Mouse (Mus musculus) hindbrain, postnatal 0 days (tissue): ENCODE measurements around the gene 4930519P11Rik. TPM values are rescaled to one million over a fixed set of nuclear protein-coding genes. Genes with fewer than 3 reads are reported as not detected.

Experiments used
- ATAC-seq: fragments of 200-750 bp; cut with Nextera tagmentation; 2 replicates; pipeline ENCODE4 v1.8.0; 2017; ENCODE audit warnings: mild to moderate bottlenecking, moderate TSS enrichment, moderate library complexity
- DNase-seq: peaks from one replicate; pipeline ENCODE4 v3.0.0-alpha.2; 2015; ENCODE audit warnings: low spot score
- H3K27ac ChIP-seq: fragments of 300-500 bp; sonication (generic); 2 replicates; pipeline ENCODE4 v1.5.1; 2014; ENCODE audit warnings: mild to moderate bottlenecking
- H3K27me3 ChIP-seq: fragments of 300-500 bp; sonication (generic); 2 replicates; pipeline ENCODE4 v1.6.1; 2014; ENCODE audit warnings: low read length, mixed read lengths; ENCODE audit not compliant: insufficient read depth
- H3K36me3 ChIP-seq: fragments of 300-500 bp; sonication (generic); 2 replicates; pipeline ENCODE4 v1.6.1; 2014; ENCODE audit warnings: low read length, mixed read lengths; ENCODE audit not compliant: insufficient read depth
- H3K4me1 ChIP-seq: fragments of 300-500 bp; sonication (generic); 2 replicates; pipeline ENCODE4 v1.6.1; 2014; ENCODE audit warnings: antibody characterized with exemption, low read length, mixed read lengths; ENCODE audit not compliant: insufficient read depth
- H3K4me2 ChIP-seq: fragments of 300-500 bp; sonication (generic); 2 replicates; pipeline ENCODE4 v1.6.1; 2014; ENCODE audit warnings: low read depth, mild to moderate bottlenecking, low read length, moderate library complexity, mixed read lengths
- H3K4me3 ChIP-seq: fragments of 300-500 bp; sonication (generic); 2 replicates; pipeline ENCODE4 v1.5.1; 2014; ENCODE audit warnings: low read length
- H3K9ac ChIP-seq: fragments of 300-500 bp; sonication (generic); replicated peaks from 2 replicates; pipeline ENCODE4 v1.6.1; 2014; ENCODE audit warnings: mild to moderate bottlenecking, low read length, moderate library complexity, mixed read lengths
- H3K9me3 ChIP-seq: fragments of 300-500 bp; sonication (generic); 2 replicates; pipeline ENCODE4 v1.6.1; 2016; ENCODE audit warnings: low read length, mixed read lengths
- CTCF ChIP-seq: IDR thresholded peaks from 2 replicates; pipeline ENCODE4 v1.5.1; 2016; ENCODE audit warnings: antibody characterized with exemption, control low read depth, low read depth
- WGBS: fragments of 180-500 bp; shearing (Covaris S2); extraction: QIAGEN DNeasy Blood & Tissue Kit; methylation state at CpG from one replicate; pipeline ENCODE4 v1.1.7; 2014; 5-methylcytosine and 5-hydroxymethylcytosine counted together
- polyA plus RNA-seq: library from polyadenylated mRNA; unstranded; fragments of >200 nt; fragmentation: Nextera tagmentation; extraction: Ambion mirVana; gene quantifications from 2 replicates; pipeline ENCODE4 v1.2.1, GENCODE M21; 2015
- total RNA-seq: library from RNA; depleted of rRNA; stranded (reverse); fragments of >200 nt; gene quantifications from 2 replicates; pipeline ENCODE4 v1.2.3, GENCODE M21; 2014

Gene 4930519P11Rik
- total and polyA plus RNA-seq, 2 experiments from 2014 or later, result 0.54 TPM; not detected in 1

DNA sequence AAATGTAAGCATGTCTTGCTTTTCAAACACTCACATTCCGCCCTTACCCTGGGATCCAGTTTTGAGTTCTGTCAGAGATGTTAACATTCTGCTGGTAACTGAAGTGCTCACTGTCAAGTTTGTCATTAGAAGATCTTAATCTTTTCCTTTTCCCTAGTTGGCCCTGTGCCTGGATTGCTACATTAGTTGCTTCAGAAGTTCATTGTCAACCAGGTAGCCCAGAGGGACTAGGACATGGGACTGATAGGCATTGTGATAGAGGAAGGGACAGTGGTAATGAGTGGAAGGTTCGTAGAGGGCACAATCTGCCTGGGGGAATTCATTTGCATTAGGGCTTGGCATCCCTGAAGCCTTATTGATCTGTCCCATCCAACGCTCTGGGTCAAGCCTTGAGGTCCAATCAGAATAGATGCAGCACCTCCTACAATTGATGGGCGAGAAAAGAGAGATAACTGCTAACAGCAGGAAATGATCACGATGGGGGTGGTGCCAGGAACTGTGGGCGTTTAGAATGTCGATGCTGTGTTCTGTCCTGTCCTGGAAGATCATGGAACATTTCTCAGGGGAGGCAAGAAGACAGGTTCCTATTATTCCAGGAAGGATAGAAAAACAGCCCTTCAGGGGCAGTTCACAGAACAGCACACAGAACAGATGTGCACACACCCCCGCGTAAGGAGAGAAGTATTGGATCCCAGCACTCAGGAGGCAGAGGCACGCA is 4.0 kb downstream of the 4930519P11Rik start:
- Histone ChIP-seq H3K4me2 (no peak overlapping the region), H3K4me3 (no peak overlapping the region), H3K27me3 (no peaks in the 10 kb centered on the region), H3K4me1 (peaks cover 6% of the 10 kb centered on the region; the same call in 1 of the 2 replicates), H3K9ac (no peak overlapping the region), H3K36me3 (no peaks in the 10 kb centered on the region), H3K27ac (no peak overlapping the region), H3K9me3 (no peaks in the 10 kb centered on the region)
- no peak for TF ChIP-seq CTCF
- 67% methylated on average over 10 of the region's 10 CpGs for whole genome bisulfite sequencing
- DNase-seq (no peak), ATAC-seq (no peak)

GRCm38 (mm10) chr2:154606965-154607364 is 6.3 kb downstream of the 4930519P11Rik start:
- Histone ChIP-seq H3K27me3 (no peaks in the 10 kb centered on the region), H3K27ac (no peak overlapping the region), H3K9ac (no peak overlapping the region), H3K36me3 (no peaks in the 10 kb centered on the region), H3K4me2 (no peak overlapping the region), H3K4me1 (0 out of 2 replicates have a peak, but pooled peaks cover 11% of the 10 kb centered on the region), H3K4me3 (no peak overlapping the region), H3K9me3 (no peaks in the 10 kb centered on the region)
- DNase-seq (no peak), ATAC-seq (no peak)
- WGBS, result 93% methylated on average over 1 of the region's 1 CpGs
- no peak for TF ChIP-seq CTCF

GRCm38 (mm10) chr2:154604156-154604555 is 9.1 kb downstream of the 4930519P11Rik start:
- no peak overlapping the region for H3K9ac ChIP-seq
- no peak for DNase-seq
- H3K27ac ChIP-seq, result no peak overlapping the region
- H3K4me1 ChIP-seq, result 0 out of 2 replicates have a peak, but pooled peaks cover 11% of the 10 kb centered on the region
- H3K9me3 ChIP-seq, result no peaks in the 10 kb centered on the region
- no peaks in the 10 kb centered on the region for H3K27me3 ChIP-seq
- H3K4me3 ChIP-seq, result peak overlapping the region; percentile 55
- WGBS, result 42% methylated on average over 7 of the region's 7 CpGs
- no peaks in the 10 kb centered on the region for H3K36me3 ChIP-seq
- ATAC-seq, result no peak
- peak overlapping the region; percentile 60 for H3K4me2 ChIP-seq
- no peak for TF ChIP-seq CTCF

GRCm38 (mm10) chr2:154603638-154604153 is 9.5 kb downstream of the 4930519P11Rik start, which contains the start of gene Pxmp4:
Pxmp4 (minus strand) TSS chr2:154603708.
- no peaks in the 10 kb centered on the region for H3K27me3 ChIP-seq
- H3K4me2 ChIP-seq, result peak within 1 kb of the TSS; percentile 60
- peak within 1 kb of the TSS; percentile 55 for H3K4me3 ChIP-seq
- peak; percentile 97 for DNase-seq
- H3K9ac ChIP-seq, result peak within 1 kb of the TSS; percentile 61
- H3K9me3 ChIP-seq, result no peaks in the 10 kb centered on the region
- no peak for TF ChIP-seq CTCF
- peak; percentile 100 for ATAC-seq
- 0 out of 2 replicates have a peak, but pooled peaks cover 11% of the 10 kb centered on the region for H3K4me1 ChIP-seq
- no peaks in the 10 kb centered on the region for H3K36me3 ChIP-seq
- WGBS, result 0% methylated on average over 13 of the region's 13 CpGs
- peak within 1 kb of the TSS; percentile 71; the same call in 1 of the 2 replicates for H3K27ac ChIP-seq

DNA sequence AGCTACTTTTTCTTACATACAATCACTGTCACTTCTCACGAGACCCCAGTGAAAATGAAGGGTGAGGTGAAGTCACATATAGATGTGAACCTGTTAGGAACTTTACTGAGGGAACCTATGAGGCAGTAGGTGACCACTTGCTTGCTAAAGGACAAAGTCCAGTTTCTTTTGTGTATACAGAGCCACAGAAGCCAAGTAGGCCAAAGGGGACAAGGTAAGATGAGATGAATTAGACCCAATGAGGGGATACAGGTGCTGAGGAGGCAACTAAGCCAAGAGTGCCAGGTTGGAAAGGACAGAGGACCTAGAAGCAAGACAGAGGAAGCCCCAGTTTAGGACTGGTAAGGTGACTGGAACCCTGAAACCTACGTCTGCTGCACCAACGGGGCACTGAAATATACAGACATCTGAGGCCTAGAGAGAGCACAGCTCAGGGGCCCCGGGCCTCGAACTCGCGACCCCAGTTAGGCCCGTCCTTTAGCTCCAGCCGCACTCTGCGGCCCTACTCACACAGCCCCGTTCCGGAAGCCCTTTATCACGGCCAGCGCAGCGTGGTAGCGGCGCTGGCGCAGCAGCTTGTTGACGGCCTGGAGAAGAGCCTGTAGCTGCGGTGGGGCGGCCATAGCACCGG is 10.1 kb downstream of the 4930519P11Rik start:
- H3K9me3 ChIP-seq, result no peaks in the 10 kb centered on the region
- 23% methylated on average over 22 of the region's 22 CpGs for WGBS
- peak overlapping the region; percentile 60 for H3K4me2 ChIP-seq
- peak overlapping the region; percentile 71; the same call in 1 of the 2 replicates for H3K27ac ChIP-seq
- H3K9ac ChIP-seq, result peak overlapping the region; percentile 61
- 0 out of 2 replicates have a peak, but pooled peaks cover 11% of the 10 kb centered on the region for H3K4me1 ChIP-seq
- TF ChIP-seq CTCF, result no peak
- DNase-seq (no peak), ATAC-seq (no peak)
- peak overlapping the region; percentile 55 for H3K4me3 ChIP-seq
- no peaks in the 10 kb centered on the region for H3K27me3 ChIP-seq
- no peaks in the 10 kb centered on the region for H3K36me3 ChIP-seq

GRCm38 (mm10) chr2:154601324-154601723 is 11.9 kb downstream of the 4930519P11Rik start:
- no peaks in the 10 kb centered on the region for H3K9me3 ChIP-seq
- ATAC-seq, result no peak
- TF ChIP-seq CTCF, result no peak
- no peak overlapping the region for H3K9ac ChIP-seq
- H3K4me1 ChIP-seq, result 0 out of 2 replicates have a peak, but pooled peaks cover 11% of the 10 kb centered on the region
- H3K4me3 ChIP-seq, result no peak overlapping the region
- no peaks in the 10 kb centered on the region for H3K36me3 ChIP-seq
- DNase-seq, result no peak
- no peak overlapping the region for H3K27ac ChIP-seq
- no peaks in the 10 kb centered on the region for H3K27me3 ChIP-seq
- 77% methylated on average over 3 of the region's 3 CpGs for WGBS
- H3K4me2 ChIP-seq, result no peak overlapping the region
